Mouse (Mus musculus): ENCODE data around the gene Immt.

The Immt gene

DNA sequence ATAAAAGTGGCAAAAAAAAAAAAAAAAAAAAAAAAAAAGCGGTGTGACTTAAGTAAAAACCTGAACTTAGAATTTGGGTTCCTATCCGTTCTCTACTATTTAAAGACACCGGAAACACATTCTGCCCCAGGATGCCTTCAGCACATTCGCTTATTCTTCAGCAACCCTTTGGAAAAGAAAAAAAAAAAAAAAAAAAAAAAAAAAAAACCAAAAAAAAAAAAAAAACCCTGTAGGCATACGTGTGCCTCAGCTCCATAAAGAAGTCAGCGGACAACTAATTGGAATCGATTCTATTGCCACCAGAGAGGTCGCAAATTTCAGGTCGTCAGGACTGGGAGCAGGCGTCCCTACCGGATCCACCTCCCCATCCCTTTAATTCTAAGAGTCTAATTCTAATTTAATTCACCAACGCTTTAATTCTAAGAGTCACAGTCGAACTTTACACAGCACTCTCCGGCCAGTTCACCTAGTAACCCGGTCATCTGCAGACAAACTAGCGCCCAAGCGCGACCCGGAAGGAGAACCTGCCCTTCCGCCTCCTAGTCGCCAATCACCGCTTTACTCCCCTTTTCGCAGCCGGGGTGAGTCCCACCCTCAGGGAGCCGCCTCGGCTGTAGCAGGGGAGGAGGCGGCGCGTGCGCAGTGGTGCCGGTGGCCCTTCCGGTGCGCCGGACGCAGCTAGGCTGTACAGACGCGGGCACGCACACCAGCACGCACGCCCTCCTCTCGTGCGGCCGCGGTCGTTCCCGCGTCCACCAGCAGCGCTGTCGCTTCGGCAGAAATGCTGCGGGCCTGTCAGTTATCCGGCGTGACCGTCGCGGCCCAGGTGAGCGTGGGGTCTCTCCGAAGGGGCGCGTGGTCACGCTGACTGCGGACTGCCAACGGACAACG lies at the start of gene Immt:
Gene Immt, plus strand, starts transcription at position 642 of the 891 bp plus-strand sequence.
- DNase-seq (ENCODE audit: low spot score), result peak; percentile 95

DNA sequence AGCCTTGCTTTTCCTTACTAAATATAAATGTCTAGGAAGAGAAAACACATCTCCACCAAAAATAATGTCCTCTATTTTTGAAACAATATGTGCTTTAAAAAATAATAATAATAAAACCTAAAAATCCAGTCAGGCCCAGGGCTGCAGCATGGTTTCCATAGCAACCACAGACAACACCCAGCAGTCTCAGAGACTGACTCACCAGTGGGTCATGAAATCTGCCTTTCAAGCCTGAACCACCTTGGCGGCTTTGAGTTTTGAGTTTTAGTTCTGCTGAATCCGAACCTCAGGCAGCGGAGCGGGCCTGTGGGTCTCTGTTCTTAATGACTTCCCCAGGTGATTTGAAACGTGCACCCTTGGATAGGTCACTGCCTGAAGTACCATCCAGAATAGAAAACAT lies 48.0 kb upstream of the Immt start:
- DNase-seq (ENCODE audit: low spot score), result no peak

- no peak for DNase-seq (ENCODE audit: low spot score)
These were observed 42.8 kb upstream of the Immt start for GRCm38 (mm10) chr6:71788348-71788747.

DNA sequence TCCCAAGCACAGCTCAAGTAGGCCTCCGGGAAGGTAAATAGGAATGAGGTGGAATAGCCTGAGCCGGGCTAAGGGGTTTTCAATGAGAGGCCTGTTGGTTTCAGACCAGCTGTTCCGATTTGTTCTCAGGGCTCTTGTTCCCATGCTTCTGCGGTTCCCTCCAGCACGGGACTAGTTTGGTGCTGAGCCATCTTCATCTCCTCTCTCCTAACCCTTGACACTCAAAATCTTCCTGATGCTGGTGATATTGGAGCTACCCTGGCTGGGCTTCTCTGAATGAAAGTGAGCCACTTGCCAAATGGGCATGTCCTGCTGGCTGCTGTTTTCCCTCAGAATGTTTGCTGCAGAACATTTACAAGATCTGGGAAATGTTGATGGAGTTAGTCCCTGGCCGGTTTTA lies 39.4 kb upstream of the Immt start:
- DNase-seq (ENCODE audit: low spot score), result no peak

GRCm38 (mm10) chr6:71799391-71799790 lies 31.7 kb upstream of the Immt start:
- no peak for DNase-seq (ENCODE audit: low spot score)

DNA sequence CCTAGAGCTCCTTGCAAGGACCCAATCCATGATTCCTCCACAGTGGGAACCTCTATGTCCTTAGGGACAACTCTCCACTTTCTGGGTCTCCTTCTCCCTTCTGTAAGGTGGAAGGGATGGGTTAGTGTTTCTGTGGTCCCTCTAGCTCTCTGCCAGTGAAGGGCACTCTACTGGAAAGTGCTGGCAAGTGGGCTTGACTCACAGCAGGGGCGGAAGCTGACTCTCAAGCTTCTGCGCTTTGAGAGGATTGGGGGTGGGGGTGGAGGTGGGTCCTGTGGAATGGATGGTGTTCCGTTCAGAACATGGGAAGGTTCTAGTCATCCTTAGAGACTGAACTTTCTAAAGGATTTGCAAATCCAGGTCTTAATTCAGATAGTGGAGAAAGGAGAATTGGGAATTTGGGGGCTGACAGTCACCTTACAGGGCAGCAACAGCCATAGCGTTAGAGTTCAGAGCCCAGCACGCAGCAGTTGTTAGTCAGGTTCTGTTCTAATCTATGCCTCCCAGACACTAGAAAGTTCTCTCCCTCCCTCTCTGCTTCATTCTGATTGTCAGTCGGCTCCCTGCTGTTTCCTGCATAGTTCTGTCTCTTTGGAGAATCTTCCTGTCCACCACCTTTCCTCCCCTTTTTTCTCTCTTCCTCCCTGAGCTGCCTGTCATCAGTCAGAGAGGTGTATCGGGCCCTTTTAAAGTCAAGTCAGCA lies 30.0 kb upstream of the Immt start:
- DNase-seq (ENCODE audit: low spot score), result no peak

DNA sequence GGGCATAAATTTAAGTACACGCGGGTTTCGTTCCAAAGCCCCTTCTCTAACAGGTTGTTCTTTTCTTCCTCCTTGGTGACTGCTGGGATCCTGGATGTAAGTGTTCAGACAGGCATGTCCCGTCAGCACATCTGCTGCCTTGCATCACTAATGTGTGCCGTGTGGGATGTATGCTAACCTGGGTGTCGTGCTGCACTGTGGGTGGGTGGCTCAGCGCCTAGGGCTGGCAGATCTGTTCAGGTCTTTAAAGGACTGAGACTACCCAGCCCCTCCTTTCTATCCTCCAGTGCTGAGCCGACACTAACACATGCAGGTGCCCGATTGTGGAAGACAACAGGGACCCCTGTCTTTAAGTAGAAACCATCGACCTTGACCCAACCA lies 29.4 kb upstream of the Immt start:
- DNase-seq (ENCODE audit: low spot score), result no peak

DNA sequence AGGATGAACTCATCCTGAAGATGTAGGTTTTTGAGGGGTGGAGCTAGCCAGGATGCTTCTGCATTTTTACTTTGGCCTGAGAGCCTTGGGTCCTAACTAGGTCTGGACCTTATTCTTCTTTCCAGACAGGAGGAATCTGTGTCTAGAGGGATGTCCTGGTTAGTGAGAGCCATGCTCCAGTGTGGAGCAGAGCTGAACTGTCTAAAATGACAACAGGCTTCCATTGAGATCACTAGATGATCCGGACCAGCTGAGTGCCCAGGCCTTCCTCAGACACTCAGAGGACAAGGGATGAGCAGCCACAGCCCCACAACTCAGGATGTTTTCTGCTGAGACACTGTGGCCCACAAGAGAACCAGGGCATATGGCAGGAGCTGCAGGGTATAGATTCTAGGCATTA lies 27.5 kb upstream of the Immt start:
- no peak for DNase-seq (ENCODE audit: low spot score)

- DNase-seq (ENCODE audit: low spot score), result peak; percentile 50
These were observed 26.9 kb upstream of the Immt start for GRCm38 (mm10) chr6:71804061-71804829.

DNA sequence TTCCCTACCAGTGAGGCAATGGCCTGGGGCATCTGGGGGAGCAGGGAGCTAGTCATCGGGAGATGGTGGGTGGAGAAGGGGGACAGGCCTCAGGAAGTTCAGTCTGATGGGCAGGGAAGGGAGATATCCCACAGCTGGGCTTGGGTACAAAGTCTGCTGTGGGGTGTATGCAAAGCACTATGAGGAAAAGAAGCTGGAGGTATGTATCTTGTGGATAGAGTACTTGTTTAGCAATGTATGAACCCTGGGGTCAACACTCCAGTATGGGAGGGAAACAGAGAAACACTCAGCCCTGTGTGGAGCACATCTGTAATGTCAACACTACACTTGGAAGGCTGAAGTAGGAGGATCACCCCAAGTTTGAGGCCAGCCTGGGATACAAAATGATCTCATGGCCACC lies 24.4 kb upstream of the Immt start:
- DNase-seq (ENCODE audit: low spot score), result no peak

- no peak for DNase-seq (ENCODE audit: low spot score)
These were observed 21.2 kb upstream of the Immt start for GRCm38 (mm10) chr6:71809890-71810289.

GRCm38 (mm10) chr6:71812820-71813219 lies 18.3 kb upstream of the Immt start:
- no peak for DNase-seq (ENCODE audit: low spot score)

GRCm38 (mm10) chr6:71819764-71820292 lies 11.3 kb upstream of the Immt start:
- no peak for DNase-seq (ENCODE audit: low spot score)

DNA sequence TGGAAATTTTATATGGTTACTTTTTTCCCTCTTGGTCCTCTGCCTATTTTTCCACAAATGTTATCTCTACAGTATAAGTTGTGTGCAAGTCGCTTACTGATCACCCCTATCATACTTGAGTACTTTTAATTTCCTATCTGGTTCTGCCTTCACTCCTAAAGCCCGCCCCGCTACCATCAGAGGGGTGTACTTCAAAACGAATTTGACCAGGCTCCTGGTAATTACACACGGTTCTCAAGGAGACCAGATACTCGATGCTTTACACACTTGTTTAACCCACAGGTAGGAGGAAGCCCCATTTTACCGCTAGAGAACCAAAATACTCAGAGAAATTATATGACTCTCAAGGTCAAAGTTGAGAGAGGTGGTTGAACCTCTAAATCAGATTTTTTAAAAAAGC lies 8.0 kb upstream of the Immt start:
- no peak for DNase-seq (ENCODE audit: low spot score)

DNA sequence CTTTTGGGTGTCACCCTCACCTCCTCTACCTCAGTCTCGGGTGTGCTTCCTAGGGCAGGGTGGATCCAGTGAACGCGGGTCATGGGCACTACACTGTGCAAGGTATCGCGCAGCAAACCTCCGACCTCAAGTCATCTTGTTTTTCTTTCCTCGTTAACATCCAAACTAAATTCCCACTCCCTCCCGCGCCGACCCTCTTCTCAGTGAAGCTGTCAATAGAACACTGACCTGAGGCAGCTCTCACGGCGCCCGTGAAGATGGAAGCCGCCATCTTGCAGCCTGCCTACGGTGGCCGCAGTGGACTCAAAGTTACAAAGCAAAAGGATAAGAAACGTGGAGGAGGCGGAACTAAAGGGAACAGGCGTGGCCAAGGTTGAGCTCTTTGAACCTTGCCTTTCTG lies 7.6 kb upstream of the Immt start:
- peak; percentile 76 for DNase-seq (ENCODE audit: low spot score)

DNA sequence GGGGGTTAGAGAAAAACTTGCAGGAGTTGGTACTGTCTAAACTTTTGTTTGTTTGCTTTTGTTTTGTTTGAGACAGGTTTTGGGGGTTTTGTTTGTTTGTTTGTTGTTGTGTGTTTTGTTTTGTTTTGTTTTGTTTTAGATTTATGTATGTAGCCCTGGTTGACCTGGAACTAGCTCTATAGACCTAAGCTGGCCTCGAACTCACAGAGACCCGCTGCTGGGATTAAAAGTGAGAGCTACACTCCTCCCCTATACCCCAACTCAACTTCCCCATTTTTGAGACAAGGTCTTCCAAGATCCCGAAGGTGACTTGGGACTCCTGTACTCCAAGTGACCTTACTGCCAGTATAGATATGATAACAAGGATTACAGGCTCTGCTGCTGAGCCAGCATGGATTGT lies 7.2 kb upstream of the Immt start:
- no peak for DNase-seq (ENCODE audit: low spot score)

DNA sequence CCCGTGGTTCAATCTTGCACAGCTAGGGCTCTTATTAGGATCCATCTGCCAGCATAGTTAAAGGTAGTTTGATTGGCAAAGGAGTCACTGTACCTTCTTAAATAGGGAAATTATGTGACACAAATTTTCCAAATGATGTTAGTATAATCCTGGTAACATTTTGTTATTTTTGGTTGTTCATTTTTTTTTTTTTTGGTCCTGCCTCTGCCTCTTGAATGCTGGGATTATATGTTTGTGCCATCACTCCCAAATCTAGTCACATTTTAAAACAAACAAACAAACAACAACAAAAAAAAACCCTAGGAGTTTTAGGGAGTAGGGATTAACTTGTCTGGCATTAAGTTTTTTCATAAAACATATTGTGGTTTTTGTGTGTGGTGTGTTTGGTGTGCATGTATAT lies 4.3 kb upstream of the Immt start, which contains the start of gene Mrpl35:
Gene Mrpl35, minus strand, starts transcription at position 101 of the 400 bp plus-strand sequence.
- DNase-seq (ENCODE audit: low spot score), result no peak

- DNase-seq (ENCODE audit: low spot score), result no peak
These were observed 1.4 kb upstream of the Immt start for GRCm38 (mm10) chr6:71829768-71830167.

- peak; percentile 86 for DNase-seq (ENCODE audit: low spot score)
These were observed 440 bp downstream of the Immt start for GRCm38 (mm10) chr6:71831581-71831960.

DNA sequence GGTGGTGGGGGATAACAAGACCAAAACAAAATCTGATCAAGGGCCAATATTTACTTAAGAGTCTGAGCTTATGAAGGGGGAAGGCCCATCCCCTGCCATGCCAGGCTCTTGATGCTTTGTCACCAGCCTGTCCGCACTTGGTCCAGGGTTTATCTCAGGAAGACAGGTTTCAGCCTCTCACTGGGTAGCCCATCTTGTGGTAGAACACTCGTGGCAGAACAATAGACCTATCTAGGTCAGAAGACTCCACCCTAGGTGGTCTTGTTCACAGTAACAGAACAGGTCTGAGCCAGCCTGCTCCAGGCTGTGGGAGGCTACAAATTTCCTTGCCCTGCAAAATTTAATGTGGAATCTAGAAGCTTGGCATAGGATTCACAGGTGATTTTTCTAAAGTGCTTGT lies 5.7 kb downstream of the Immt start:
- DNase-seq (ENCODE audit: low spot score), result no peak

GRCm38 (mm10) chr6:71839815-71840214 lies 8.7 kb downstream of the Immt start:
- DNase-seq (ENCODE audit: low spot score), result no peak

DNA sequence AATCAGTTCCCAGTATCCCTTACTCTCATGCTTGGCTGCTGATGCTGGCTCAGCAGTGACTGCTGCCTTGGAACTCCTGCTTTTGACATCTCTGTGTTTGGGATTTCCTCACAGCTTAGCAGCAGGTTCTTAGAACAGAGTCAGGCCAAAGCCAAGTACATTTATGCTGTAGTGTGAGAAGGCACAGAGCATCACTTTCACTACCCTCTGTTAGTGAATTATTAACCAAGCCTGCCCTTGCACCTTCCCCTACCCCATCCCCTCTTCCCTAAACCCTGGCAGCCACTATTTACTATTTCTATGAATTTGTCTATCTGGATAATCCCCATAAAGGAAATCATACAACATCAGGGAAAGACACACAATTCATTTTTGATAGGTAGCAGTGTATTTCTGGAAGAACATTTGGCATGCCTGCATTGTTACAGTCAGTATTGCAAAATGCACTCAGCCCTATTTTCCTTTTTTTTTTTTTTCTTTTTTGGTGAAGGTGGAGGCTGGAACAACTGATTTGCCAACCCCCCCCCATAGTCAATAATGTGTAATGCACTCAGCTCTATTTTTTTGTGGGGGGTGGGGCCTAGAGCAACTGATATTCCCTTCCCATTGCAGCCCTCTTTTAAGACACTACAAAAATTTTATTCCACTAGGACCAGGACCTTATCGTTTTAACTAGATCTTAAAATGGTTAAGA lies 9.6 kb downstream of the Immt start:
- DNase-seq (ENCODE audit: low spot score), result no peak

Data from ovary, postnatal 14 days (tissue).